Mouse (Mus musculus) cerebellum, adult 18-20 months (tissue): ENCODE measurements around the gene Cnnm3.

Source experiments
- DNase-seq, 2 experiments: peaks; one replicate each; pipeline ENCODE4 v3.0.0; 2021

Gene Cnnm3

DNA sequence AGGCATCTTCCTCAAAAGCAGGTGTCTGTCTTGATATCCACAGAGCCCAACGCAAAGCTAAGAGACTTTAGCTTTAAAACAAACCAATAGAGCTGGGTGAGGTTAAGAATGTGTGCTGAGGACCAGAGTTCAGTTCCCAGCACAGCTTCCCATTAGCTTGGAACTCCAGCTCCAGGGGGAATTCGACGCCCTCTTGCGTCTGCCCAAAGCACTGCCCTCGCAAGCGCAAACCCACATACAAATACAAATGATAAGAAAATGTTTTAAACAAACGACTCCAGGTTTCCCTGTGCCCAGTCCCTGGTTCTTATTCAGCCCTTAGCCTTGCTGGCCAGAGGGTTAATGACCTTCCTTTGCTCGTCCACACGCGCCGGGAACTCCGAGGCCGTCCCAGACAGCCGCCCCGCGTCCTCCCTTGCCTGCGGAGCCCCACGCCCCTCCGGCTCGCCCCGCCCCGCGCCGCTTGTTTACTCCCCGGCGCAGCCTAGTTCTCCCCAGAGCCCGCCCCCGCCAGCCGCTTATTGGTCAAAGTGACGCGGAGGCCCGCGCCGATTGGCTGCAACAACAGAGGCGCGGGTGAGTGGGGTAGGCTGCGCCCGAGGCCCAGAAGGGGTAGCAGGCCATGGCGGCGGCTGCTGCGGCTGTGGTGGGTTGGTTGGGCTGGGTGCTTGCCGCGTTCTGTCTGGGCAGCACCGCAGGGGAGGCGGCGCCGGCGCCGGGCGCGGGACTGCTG lies at the start of gene Cnnm3:
TSS of gene Cnnm3 (plus strand) at position 579 of the 733 bp plus-strand sequence.
- peak; percentile 99 to 100 for DNase-seq

DNA sequence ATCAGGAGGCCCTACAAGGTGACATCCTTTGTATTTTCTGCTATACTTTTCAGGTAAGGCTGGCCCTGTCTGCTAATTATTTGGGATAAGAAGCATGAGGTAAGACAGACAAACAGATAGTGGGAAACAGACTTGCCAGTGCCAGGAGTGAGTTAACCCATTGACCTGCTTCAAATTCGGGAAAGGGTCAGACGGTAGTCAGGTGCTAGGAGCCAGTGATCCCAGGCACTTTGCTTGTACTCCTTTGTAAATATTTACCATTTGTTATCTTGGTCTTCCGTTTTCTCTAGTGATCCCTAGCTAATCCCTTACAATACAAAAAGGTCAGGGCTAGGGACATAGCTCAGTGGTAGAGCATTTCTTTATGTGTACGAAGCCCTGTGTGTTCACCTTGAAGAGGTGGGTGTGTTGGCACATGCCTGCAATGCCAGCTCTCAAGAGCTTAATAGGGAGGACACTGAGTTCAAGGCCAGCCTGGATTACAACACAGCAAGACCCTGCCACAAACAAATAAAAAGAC lies 46.0 kb upstream of the Cnnm3 start:
- DNase-seq: no peak

DNA sequence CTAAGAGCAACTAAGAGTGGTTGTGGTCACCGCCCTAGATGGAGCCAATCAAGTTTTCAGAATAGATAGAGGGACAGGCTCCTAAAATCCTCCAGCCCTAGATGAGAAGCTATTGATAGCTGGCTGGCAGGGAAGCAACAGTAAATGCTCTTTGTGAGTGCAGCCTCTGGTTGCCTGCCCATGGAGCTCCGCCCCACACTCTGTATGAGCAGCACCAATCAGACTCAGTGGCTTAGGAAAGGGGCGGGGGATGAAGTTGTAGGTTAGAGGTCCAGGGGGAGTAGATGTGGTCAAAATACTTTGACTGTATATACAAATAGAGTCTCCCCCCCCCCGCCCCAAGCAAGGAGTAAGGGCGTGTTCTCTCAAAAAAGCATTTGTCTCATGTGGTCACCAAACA lies 44.2 kb upstream of the Cnnm3 start:
- no peak for DNase-seq

DNA sequence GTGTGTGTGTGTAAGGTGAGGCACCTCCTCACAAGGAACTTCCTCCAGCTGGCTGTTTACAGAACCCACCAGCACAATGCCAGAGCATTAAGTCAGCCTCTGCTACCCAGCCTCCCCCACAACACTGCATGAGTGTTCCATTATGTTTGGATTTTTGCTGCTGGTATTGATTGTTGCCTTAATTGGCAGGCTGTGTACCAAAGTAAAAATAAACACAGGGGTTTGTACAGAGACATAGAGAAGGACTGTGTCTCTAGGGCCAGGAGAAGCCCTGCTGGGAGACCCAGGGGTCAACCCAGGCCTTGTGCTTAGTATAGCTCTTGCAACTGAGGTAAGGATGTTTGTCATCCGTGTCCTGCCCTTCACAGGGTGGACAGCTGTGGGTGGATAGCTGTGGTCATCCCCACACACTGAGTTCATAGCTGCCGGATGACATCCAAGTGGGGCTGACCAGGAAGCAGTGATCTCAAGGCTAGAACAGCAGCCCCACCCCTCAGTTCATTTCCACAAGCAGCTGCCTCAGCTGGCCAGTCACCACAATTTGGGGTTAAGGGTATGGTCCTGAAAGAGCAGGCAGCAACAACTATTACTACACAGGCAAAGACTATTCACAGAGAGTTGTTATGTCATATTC lies 41.7 kb upstream of the Cnnm3 start:
- DNase-seq: peak in 1 of 2 experiments; percentile 10

DNA sequence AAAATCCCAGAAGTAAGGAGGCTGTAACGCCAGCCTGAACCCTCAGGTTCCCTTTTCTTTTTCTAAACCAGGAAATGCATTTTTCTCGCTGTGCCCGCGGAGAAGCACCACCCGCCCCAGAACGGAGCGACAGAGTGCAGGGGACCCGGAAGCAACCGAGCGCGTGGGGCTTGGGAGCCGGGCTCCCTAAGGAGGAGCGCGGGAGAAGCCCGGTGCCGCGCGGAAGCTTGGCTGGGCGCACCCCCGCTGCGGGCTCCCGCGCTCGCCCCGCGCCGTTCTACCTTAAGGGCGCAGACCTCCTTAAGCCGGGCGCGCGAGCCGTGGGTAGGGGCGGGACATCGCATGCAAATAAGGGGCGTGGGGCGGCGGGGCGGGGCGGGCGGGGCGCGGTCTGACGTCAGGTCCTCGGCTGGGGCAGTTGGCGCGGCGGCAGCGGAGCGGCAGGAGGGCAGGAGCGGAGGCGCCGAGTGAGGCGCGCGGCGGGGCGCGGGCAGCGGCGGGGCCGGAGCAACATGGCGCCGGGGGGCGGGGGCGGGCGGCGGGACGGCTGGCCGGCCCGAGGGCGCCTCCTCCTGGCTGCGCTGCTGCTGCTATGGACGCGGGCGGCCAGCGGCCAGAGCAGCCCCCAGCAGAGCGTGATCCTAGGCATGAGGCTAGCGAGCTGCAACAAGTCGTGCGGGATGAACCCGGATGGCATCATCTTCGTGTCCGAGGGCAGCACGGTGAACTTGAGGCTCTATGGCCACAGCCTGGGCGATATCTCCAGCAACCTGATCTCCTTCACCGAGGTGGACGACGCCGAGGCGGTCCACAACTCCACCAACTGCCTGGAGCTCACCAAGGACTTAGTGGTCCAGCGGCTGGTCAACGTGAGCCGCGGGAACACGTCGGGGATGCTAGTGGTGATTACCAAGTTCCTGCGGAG lies 40.2 kb upstream of the Cnnm3 start, which contains the start of gene Cnnm4:
TSS of gene Cnnm4 (plus strand) at position 440 of the 925 bp plus-strand sequence.
- peak; percentile 89 to 90 for DNase-seq

DNA sequence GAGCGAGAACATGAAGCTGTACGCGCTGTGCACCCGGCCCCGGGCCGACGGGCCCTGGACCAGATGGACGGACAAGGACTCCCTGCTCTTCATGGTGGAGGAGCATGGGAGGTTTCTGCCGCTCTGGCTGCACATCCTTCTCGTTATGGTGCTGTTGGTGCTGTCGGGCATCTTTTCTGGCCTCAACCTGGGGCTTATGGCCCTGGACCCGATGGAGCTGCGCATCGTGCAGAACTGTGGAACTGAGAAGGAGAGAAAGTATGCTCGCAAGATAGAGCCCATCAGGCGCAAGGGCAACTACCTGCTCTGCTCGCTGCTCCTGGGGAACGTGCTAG lies 39.6 kb upstream of the Cnnm3 start:
- DNase-seq: no peak

DNA sequence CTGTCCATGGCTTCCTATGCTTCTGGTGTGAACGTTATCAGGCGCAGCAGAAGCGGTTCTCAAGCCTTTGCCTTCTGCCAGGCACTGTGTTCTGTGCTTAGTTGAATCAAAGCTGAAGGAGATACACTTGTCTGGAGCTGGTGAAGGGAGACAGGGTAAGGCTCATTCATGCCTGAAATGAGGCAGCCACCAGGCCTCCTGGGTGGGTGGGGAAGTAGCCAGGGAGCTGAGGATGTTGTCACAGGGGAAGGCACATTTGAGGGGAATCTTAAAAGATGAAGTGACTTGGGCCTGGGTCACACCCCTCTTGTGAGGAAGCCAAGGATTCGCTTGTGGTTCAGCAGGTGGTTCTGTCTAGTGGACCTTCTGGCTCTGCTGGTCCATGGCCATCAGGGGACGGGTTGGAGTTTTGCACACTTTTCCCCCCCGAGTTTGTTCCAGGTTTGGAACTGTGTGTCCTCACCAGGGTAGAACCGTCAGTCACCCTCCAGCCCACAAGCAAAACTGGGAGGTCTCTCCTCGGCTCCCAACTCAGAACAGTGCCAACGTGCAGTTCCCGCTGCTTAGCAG lies 38.4 kb upstream of the Cnnm3 start:
- peak in 1 of 2 experiments; percentile 40 for DNase-seq

DNA sequence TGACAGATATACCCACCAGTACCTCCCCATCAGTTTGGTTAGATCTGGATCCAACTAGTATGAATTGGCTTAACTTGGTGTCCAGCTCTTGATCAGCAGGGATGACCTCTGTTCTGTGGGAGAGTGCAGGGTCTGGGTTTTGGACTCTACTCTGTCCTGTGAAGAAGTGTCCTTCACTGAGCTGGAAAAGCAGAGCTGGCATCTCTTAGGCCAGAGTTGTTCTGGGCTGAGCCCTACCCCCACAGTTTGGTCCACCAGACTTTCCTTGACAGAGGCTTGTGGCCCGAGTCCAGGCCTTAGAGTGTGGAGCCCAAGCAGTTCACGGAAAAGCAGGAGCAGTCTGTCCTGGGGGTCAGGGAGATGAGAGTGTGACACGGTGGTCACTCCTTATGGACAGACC lies 37.0 kb upstream of the Cnnm3 start:
- DNase-seq: peak in 1 of 2 experiments; percentile 39

DNA sequence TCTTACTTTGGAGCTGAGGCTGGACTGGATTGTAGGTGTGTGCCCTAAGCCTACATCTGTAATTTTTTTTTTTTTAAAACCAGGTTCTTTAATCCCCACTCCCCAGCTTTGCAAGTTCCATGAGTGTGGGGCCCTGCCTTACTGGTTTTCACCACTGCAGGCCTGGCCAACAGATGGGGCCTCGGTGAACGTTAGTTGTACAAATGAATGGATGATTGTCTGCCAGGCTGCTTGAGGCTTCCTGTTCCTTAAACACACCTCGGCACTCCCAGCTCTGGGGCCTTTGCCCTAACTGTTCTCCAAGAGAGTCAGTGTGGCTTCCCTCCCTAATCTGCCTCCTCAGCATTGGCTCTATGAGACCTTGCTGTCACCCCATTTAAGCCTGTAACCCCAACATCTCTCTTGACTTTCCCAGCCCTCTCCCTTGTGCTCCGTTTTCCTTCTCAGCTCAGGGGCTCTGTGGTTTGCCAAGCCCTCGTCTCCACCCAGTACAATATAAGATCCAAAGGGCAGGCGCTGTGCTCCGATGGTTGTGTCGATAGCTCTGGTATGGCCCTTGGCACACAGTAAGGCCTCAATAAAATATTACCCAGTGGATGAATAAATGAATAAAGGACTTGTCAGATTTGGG lies 36.1 kb upstream of the Cnnm3 start:
- peak in 1 of 2 experiments; percentile 36 for DNase-seq

DNA sequence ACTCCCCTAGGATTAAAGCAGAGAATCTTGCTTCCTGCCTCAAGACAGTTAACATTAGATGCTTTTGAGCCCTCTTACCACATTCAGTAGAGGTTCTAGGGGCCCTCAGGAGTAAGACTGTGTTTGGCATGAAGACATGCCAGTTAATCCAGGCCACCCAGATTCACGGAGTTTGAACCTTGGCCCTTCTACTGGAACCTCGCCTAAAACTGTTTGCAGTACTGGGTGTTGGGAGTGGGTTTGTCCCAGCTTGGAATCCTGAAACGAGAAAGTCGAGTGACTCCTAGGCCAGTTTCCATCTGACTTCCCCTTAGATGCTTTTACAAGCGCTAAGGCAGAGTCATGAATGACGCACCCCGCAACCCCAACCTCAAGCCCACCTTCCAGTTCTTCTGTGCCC lies 35.2 kb upstream of the Cnnm3 start:
- peak in 1 of 2 experiments; percentile 23 for DNase-seq

DNA sequence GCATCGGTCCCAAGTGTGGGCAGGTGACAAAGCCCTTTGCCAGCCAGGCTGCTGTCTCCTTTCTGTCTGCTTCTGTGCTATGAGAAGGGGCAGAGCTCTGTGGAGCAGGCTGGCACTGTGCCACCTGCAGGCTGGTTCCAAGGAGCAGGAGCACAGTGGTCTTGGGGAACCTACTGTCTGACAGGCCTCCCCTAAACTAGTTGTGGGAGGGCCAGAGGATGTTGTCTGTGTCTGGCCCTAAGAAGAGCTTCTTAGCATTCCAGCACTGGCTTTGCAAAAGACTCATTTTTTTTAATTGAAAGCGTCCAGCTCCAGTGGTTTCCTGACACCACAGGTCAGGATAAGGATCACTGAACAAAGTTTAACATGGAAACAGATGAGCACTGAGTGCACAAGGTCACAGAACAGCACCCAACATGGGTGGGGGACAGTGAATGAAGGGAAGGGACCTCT lies 33.3 kb upstream of the Cnnm3 start:
- peak; percentile 53 to 63 for DNase-seq

DNA sequence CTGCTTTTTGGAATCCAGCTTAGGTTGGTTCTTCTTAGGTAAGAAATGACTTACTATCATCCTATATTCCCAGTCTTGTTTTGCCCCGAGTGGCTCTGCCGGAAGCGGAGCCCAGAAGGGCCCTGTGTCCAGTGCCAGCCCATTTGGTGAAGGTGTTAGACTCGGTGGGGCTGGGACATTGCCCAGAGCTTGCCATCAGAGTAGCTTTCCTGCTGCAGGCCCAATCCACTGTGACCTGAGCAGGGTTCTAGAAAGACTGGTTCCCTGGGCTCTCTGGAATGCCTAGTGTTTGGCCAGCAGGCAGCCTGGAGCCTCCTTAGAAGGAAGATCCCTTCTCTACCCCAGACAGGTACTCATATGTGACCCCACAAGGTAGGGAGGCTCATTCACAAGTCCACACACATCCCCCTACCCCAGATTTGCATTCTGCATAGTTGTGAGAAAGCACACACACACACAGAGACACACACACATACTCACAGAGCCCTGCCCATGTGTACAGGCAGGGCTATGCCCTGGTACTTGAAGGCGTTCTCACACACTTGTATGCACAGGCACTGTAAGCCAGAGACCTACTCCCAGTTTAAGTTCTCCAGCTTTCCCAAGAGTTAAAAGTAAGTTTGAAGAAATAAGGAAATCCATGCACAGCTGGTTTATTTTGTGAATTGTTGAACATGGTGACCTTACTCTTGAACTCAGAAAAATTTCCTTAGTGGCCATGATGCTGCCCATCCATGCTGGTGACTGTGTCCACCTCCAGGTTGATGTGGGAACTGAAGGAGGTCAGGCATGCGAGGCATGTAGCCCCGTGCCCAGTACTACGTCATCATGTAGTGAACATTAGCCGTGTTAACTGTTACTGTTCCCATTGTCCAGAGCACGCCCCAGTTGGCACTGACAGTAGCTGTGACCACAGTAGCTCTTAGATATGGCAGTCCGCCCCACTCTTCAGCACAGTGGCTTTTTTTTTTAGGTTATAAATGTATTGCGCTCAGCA lies 31.5 kb upstream of the Cnnm3 start:
- peak; percentile 62 to 69 for DNase-seq

DNA sequence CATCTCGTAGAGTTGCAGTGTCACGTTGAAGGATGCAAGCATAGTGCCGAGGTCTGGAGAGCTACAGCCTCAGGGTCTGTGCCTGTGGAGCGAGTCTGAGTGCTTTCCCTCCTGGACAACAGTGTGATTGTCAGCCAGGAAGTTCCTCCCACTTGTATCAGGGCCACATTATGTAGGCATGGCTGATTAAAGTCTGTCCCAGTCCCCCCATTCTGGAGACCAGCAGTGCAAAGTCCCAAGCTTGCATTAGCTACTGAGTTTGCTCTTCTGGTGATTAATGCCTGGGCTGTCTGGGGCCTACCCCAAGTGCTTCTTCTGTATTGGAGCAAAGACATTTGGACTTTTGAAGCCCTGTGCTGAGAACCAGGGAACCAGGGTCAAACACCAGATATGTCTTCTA lies 27.8 kb upstream of the Cnnm3 start:
- DNase-seq: peak in 1 of 2 experiments; percentile 9

DNA sequence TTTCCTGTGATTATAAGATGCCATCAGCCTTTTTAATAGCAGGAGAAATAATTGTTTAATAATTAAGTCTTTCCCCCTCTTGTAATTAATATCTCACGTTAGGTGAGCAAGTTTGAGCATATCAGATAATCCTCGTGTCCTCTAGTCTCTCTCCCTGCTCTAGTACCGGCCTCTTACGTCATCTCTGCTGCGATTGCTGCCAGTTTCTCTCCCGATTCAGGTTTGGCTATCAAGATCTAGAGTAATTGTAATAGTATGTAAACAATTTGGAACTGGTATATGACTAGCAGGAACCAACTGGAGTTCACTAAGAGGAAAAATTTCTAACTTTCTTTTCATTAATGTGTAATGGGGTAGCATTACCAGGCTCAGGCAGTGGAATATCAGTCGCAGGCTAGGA lies 26.6 kb upstream of the Cnnm3 start:
- DNase-seq: peak; percentile 36 to 60

DNA sequence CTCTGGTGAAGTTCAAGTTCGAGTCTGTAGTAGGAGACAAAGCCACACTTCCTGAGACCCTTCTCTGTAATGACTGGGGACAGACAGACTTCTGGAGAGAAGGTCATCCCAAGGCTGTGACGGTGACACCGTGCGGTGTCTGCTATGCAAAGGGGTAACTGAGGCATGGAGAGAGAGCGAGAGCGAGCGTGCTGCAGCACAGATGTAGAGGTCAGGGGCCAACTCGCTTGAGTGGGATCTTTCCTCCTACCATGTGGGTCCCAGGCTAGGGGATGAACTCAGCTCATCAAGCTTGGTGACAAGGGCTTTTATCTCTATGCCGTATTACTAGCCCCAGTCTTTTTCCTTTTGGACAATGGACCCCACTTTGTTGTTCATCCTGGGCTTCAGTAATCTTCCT lies 24.6 kb upstream of the Cnnm3 start:
- DNase-seq: no peak

DNA sequence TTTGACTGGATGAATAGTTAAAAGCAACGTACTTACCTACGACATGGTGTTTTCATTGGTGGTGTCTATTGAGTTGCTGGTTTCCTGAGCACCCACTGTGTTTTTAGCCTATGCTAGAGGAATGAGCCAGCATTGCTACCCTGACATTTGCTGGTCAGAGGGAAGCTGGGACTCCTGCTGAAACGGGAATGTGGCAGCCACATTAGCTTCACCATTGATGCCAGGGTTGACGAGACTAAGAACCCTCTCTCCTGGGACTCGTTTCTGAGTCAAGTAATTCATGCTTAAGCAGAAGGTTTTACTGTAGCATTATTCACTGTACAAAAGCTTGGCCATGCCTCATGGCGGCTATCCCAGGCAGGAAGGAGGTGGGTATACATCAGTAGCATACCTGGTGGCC lies 22.0 kb upstream of the Cnnm3 start:
- DNase-seq: peak in 1 of 2 experiments; percentile 45

DNA sequence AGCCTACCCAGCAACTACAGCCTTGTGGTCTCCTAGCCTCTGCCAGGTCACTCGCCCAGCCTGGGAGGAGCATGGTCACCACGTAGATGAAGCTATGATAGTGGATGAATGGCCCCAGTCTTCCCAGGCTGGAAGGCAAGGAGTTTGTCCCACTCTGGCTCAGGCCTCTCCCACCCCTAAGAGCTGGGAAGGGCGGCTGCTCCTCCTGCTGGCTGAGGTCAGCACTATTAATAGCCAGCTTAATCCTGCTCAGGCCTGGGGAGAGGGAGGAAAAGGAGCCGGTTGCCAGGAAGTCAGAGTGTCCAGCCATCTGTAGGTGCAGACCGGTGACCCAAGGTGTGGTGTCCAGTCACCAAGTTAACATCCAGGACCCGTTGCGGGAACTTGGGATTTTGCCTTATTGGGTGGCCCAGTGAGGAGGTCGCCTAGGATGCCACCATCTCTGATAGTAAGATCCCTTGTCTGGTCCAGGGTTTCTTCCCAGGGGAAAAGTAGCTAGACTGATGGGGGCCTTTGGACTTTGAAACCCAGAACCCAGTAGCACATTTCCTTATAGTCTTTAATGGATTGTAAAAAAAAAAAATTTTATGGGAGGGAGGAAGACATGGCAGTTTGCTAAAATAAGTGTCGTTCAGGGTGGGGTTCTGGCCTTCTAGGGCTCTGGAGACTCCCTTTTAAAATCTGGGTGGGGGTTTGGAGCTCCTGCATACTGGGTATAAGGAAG lies 19.1 kb upstream of the Cnnm3 start:
- DNase-seq: peak; percentile 83 to 94

DNA sequence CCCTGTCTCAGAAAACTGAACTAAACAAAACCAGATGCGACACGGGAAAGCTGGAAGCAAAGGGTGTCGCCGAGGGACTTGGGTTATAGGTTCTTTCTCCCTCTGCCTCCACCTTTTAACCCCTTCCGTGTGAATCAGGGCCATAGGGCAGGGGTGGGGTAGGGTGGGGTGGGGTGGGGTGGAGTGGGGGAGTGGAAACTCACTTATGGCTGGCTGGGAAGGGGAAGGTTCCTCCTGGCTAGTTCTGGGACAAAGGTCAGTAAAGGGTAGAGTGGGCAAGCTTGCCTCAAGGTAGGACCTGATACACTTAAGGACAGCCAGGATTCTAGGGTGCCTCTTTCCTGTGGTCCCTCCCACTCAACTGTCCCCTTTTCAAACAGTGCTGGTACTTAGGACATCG lies 18.4 kb upstream of the Cnnm3 start:
- no peak for DNase-seq

DNA sequence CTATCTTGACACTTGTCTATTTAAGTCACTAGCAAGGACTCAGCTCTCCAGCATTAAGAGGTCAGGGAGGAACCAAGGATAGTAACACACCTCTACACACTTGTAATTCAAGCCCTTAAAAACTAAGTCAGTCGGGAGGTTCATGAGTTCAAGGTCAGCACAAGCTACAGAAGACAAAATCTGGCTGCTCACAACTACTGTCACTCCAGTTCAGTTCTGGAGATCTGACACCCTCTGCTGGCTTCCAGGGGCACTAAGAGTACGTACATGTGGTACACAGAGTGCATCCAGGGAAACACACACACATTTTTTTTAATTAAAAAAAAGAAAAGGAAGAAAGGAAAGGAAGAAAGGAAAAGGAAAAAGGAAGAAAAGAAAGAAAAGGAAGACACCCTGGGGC lies 14.9 kb upstream of the Cnnm3 start:
- DNase-seq: peak; percentile 55 to 72

DNA sequence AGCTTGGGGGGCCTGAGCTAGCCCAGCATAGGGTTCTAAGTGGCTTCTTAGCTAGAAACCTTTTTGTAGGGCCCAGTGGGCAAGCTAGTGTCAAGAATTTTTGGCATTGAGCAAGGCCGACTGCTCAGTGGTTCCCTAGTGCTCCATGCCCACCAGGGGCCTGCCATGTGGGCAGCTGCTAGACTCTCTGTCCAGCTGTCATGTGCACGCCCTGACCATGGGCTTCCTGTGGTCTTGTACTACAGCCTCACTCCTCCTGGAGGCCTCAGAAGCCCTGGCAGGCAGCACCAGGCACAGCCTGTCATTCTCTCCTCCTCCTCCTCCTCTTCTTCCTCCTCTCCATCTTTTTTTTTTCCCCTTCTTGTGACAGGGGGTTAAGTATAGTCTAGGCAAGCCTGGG lies 14.4 kb upstream of the Cnnm3 start:
- DNase-seq: no peak
